Mouse (Mus musculus) adrenal gland, adult 18-20 months (tissue): ENCODE measurements around the gene Paox. TPM values are rescaled to one million over a fixed set of nuclear protein-coding genes. Genes with fewer than 3 reads are reported as not detected.
"Not testable (repeated sequence)": the region's sequence is repeated elsewhere in the genome, so short reads cannot be mapped to it uniquely, and the experiment has no call there.

Experiments
- DNase-seq, 2 experiments: peaks; one replicate each; pipeline ENCODE4 v3.0.0; 2021 to 2022; ENCODE audit warnings: low spot score in 2 of 2
- total RNA-seq, 2 experiments: library from RNA; stranded (reverse); gene quantifications; 1 replicate in 1 of 2; 2 replicates in 1 of 2; pipeline ENCODE4 v1.2.3; 2021

The Paox gene
- total RNA-seq, 2 experiments from 2014 or later = 15.1 to 16.8 TPM

DNA sequence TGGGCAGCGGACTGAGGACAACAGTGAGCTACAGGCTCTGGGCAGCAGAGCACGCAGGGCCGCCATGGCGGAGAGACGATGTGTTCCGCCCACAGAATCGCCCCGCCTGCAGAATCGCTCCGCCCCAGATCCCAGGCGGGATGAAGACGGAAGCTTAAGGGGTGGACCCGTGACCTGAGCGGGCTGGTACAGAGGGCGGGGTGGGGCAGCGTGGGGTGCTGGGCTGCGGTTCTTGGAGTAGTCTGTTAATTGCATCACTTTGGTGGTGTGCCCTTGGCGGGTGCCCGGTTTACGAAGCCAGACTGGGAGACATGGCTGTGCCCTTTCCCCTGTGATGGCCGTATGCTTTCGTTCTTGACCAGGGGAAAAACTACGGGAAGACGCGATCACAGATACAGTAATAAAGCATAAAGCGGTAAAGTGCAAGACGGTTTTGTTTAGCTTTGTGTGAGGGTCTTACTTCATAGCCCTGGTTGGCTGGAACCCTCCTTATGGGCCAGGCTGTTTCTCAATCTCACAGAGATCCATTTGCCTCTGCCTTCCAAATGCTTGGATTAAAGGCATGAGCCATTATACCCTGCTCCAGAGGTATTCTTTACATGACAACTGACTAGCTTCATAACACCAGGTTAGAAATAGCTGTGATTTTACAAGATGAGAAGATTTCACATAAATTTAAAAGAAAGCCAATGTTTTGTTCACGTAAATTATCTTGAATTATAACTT is 893 bp downstream of the Paox start, which contains the start of gene Echs1:
TSS of gene Echs1 (minus strand) at position 148 of the 726 bp plus-strand sequence.
- DNase-seq = peak; percentile 86

DNA sequence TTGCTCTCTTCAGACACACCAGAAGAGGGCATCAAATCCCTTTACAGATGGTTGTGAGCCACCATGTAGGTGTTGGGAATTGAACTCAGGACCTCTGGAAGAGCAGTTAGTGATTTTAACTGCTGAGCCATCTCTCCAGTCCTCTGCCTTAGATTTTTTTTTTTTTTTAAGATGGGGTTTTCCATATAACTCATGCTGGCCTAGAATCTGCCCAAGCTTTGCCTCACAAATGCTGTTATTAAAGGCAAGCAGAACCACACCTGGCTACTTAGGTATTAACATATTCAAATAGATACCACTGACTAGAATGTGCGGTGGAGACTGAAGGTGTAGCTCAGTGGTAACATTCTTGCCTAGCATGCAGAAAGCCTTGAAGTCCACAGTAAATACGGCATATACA is 4.9 kb downstream of the Paox start:
- no peak for DNase-seq

DNA sequence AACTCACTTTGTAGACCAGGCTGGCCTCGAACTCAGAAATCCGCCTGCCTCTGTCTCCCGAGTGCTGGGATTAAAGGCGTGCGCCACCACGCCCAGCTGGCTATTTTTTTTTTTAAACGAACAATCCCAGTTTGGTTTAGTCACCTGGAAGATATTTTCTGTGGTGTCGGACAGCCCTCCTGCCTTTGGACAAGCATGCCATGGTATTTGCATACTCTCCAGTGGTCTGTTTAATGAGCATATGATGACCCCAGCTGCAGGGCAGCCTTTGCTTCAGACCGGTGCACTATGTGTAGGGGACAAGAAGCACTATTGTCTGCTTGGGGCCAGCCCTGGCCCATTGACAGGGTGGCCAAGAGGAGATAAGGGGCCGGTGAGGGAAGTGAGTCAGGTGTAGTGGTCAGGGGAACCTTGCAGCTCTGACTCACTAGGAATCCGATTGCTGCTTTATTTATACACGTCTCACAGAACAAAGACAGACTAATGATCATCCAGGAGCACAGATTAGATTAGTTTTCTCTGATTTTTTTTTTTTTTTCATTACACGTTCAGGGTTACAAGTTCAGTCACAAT is 5.8 kb downstream of the Paox start:
- no peak for DNase-seq

DNA sequence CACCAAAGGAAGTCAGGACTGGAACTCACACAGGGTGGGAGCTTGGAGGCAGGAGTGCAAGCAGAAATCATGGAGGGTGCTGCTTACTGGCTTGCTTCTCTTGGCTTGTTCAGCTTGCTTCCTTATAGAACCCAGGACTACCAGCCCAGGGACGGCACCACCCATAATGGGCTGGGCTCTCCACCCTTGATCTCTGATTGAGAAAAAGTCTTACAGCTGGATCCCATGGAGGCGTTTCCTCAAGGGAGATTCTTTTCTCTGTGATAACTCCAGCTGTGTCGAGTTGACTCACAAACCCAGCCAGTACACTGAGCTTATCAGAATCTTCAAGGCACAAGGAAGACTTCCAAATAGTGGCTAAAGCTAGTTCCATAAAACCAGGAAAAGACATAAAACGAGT is 7.2 kb downstream of the Paox start:
- DNase-seq = no peak

GRCm38 (mm10) chr7:140124382-140124781 is 8.8 kb downstream of the Paox start:
- DNase-seq = no peak

- DNase-seq = peak; percentile 91 to 92
These were observed 9.9 kb downstream of the Paox start for GRCm38 (mm10) chr7:140125278-140126021.

- DNase-seq = no peak
These were observed 10.4 kb downstream of the Paox start for GRCm38 (mm10) chr7:140126022-140126350.

GRCm38 (mm10) chr7:140126934-140127333 is 11.3 kb downstream of the Paox start:
- no peak for DNase-seq

DNA sequence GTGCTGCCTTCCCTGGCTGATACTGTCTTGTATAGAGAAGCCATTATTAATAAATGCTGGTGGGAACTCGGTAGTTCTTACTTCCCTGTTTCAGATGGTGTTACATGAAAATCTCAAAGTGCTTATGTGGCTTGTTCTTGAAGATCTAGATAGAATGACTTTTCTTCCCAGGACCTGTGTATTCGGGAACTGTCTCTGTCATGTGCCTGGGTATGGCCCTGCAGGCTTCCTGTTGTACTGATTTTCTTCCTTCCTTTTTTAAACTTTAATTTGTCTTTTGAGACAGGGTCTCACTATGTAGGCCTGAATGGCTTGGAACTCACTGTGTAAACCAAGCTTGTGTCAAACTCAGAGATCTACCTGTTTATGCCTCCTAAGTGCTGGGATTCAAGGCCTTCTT is 12.3 kb downstream of the Paox start:
- DNase-seq = no peak

DNA sequence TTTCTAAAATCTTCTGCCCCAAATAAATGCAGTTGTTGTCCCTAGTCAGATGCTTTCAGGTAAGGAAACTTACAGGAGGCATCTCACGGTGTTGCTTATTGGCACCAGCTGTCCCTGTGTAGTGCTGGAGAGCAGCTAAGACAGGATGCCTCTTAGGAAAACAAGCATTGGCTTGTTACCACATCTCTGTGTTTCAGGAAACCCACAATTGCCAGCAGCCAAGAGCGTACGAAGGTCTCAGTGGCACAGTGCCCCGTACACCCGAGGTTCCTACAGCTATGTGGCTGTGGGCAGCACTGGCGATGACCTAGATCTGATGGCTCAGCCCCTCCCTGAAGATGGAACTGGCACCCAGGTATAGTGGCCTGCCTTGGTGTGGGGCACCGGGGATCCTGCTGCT is 16.6 kb downstream of the Paox start:
- DNase-seq = not testable (repeated sequence)

GRCm38 (mm10) chr7:140134033-140134432 is 18.4 kb downstream of the Paox start:
- not testable (repeated sequence) for DNase-seq

- no peak for DNase-seq
These were observed 19.6 kb downstream of the Paox start for GRCm38 (mm10) chr7:140135106-140135770.

GRCm38 (mm10) chr7:140137135-140138020 is 21.8 kb downstream of the Paox start, which contains the start of gene Mtg1:
Gene Mtg1, plus strand, starts transcription at chr7:140137564.
- peak; percentile 99 for DNase-seq

GRCm38 (mm10) chr7:140138021-140138310 is 22.4 kb downstream of the Paox start:
- no peak for DNase-seq

DNA sequence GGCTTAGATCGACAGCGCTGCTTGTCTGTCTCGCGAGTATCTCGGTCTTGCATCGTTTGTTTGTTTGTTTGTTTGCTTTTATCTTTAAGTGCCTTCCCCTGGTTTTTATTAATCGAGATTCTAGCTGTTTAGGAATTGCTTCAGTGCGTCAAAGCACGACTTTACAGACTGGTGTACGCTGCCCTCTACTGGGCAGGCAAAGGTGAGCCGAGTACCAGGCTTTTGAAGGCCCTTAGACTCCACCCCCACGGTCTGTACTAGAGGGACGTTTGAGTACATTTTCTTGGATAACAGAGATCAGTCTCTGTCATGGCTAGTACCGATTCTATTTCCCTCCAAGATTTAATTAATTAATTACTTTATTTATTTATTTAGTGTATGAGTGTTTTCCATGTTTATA is 25.8 kb downstream of the Paox start:
- peak; percentile 57 to 64 for DNase-seq

DNA sequence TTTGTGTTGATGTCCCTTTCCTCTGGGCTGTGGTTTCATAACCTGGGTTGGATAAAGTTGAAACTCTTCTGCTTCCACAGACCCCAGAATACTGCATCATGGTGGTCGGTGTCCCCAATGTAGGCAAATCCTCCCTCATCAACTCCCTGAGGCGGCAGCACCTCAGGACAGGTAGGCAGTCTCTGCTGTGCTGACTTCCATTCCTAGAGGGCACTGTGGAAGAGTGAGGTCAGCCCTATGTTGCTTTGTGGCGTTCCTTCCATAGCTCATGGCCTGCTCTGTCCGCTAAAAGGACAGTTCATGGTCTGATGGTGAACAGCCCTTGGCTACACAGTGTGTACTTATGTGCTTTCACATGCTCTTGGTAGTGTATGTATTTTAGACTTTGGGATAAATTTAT is 29.0 kb downstream of the Paox start:
- no peak for DNase-seq

- peak in 1 of 2 experiments; percentile 9 for DNase-seq
These were observed 37.8 kb downstream of the Paox start for GRCm38 (mm10) chr7:140153383-140153782.

- no peak for DNase-seq
These were observed 38.2 kb downstream of the Paox start for GRCm38 (mm10) chr7:140153829-140154217.

- no peak for DNase-seq
These were observed 38.8 kb downstream of the Paox start, which contains the start of gene Sprn for GRCm38 (mm10) chr7:140154218-140154927. Gene Sprn, minus strand, starts transcription at chr7:140154877.

DNA sequence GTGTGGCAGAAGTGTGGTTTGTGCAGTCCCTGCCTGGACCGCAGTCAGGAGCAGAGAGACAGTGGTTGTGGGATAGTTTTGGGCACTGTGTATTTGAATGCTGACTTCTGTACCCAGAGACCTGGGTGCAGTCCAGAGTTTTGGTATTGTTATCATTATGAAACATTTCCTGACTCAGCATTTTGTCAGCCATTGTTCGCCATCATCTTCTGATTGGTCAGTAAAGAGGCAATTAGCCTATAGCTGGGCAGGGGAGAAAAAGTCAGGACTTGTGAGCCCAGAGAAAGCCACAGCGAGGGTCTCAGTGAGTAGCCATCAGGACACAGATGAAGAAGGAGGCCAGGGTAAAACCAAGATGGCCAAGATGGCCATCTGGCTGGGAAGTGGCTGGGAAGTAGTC is 44.8 kb downstream of the Paox start:
- DNase-seq = no peak
